Mouse (Mus musculus): ENCODE data around the gene Cfdp1. TPM values are rescaled to one million over a fixed set of nuclear protein-coding genes. Genes with fewer than 3 reads are reported as not detected.
A peak's percentile ranks its signal among the peaks of the same experiment; 100 is the strongest.

The Cfdp1 gene
- polyA plus RNA-seq, 1 experiment from 2014 or later = 203 TPM

GRCm38 (mm10) chr8:111748766-111749165, 105.3 kb downstream of the Cfdp1 start:
- Histone ChIP-seq H3K4me3 (ENCODE audit: low read depth, low read length) (no peak overlapping the region), H3K27ac (replicated peaks; ENCODE audit: low read depth, low read length) (no peak overlapping the region), H3K9ac (ENCODE audit: low read depth, low read length) (no peak overlapping the region), H3K4me2 (ENCODE audit: low read depth, low read length) (no peak overlapping the region), H3K36me3 (ENCODE audit: control insufficient read depth, insufficient read depth, low read length) (no peaks in the 10 kb centered on the region), H3K9me3 (ENCODE audit: control insufficient read depth, low read length) (no peaks in the 10 kb centered on the region), H3K27me3 (replicated peaks; ENCODE audit: control insufficient read depth, insufficient read depth, low read length) (no peaks in the 10 kb centered on the region), H3K4me1 (ENCODE audit: control insufficient read depth, insufficient read depth, low read length) (peaks cover 22% of the 10 kb centered on the region)
- ATAC-seq (ENCODE audit: low read depth) (no peak), DNase-seq (ENCODE audit: low spot score) (no peak)
- 38% methylated on average over 6 of the region's 6 CpGs for WGBS

- no peak for ATAC-seq (ENCODE audit: low read depth)
Observed at GRCm38 (mm10) chr8:111747866-111748649, 106.0 kb downstream of the Cfdp1 start.

GRCm38 (mm10) chr8:111746582-111747465, 107.3 kb downstream of the Cfdp1 start:
- WGBS = 70% methylated on average over 13 of the region's 13 CpGs
- no peak for ATAC-seq (ENCODE audit: low read depth)
- Histone ChIP-seq H3K4me3 (ENCODE audit: low read depth, low read length) (no peak overlapping the region), H3K4me1 (ENCODE audit: control insufficient read depth, insufficient read depth, low read length) (peaks cover 32% of the 10 kb centered on the region), H3K4me2 (ENCODE audit: low read depth, low read length) (no peak overlapping the region), H3K36me3 (ENCODE audit: control insufficient read depth, insufficient read depth, low read length) (no peaks in the 10 kb centered on the region), H3K27me3 (replicated peaks; ENCODE audit: control insufficient read depth, insufficient read depth, low read length) (no peaks in the 10 kb centered on the region), H3K27ac (replicated peaks; ENCODE audit: low read depth, low read length) (no peak overlapping the region), H3K9ac (ENCODE audit: low read depth, low read length) (no peak overlapping the region), H3K9me3 (ENCODE audit: control insufficient read depth, low read length) (no peaks in the 10 kb centered on the region)
- DNase-seq (ENCODE audit: low spot score) = no peak

More at GRCm38 (mm10) chr8:111747866-111748649, 106.0 kb downstream of the Cfdp1 start:
- no peaks in the 10 kb centered on the region for H3K36me3 ChIP-seq (ENCODE audit: control insufficient read depth, insufficient read depth, low read length)
- no peak overlapping the region for H3K4me2 ChIP-seq (ENCODE audit: low read depth, low read length)
- H3K27me3 ChIP-seq (replicated peaks; ENCODE audit: control insufficient read depth, insufficient read depth, low read length) = no peaks in the 10 kb centered on the region
- peaks cover 22% of the 10 kb centered on the region for H3K4me1 ChIP-seq (ENCODE audit: control insufficient read depth, insufficient read depth, low read length)
- no peaks in the 10 kb centered on the region for H3K9me3 ChIP-seq (ENCODE audit: control insufficient read depth, low read length)
- H3K4me3 ChIP-seq (ENCODE audit: low read depth, low read length) = no peak overlapping the region
- DNase-seq (ENCODE audit: low spot score) = no peak
- H3K9ac ChIP-seq (ENCODE audit: low read depth, low read length) = no peak overlapping the region
- WGBS = 69% methylated on average over 8 of the region's 8 CpGs
- no peak overlapping the region for H3K27ac ChIP-seq (replicated peaks; ENCODE audit: low read depth, low read length)

DNA sequence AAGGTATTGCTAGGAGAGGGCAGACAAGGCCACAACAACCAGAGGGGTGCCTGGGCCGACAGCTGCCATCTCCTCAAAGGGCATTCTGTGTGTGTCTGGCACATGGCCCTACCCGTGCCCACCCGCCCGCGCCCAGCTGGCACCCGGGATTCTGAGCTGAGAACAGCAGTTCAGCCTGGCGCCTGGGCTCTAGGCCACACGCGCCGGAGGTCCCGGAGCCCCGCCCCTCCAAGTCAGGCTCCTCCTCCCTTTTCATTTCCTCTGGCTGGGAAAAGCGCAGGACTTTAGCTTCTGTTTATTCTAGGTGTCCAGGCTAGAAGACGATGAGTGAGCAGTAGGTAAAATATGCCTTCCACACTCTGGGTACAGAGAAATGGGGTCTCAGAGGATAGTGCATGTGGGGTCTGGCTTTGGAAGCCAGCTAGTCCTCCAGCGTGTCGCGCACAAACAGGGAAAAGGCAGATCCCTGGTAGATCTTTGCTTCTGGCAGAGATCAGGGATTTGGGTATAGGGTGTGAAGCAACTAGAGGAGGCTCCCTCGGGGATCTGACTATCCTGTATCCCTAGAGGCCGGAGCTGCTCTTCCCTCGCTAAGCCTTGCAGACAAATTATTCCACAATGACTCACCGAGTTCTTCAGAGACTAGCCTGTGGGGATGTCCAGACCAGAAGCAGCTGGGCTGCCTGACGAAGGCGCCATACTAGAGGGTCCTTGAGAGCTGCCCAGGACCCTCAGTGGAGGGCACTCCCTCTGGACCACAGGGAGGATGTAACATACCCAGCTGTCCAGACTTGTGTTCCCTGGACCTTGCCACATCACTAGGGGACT, 108.3 kb downstream of the Cfdp1 start:
- Histone ChIP-seq H3K36me3 (ENCODE audit: control insufficient read depth, insufficient read depth, low read length) (no peaks in the 10 kb centered on the region), H3K4me2 (ENCODE audit: low read depth, low read length) (peak overlapping the region; percentile 50), H3K27ac (replicated peaks; ENCODE audit: low read depth, low read length) (peak overlapping the region; percentile 18; the same call in 1 of the 2 replicates), H3K9ac (ENCODE audit: low read depth, low read length) (no peak overlapping the region), H3K4me3 (ENCODE audit: low read depth, low read length) (peak overlapping the region; percentile 23), H3K9me3 (ENCODE audit: control insufficient read depth, low read length) (no peaks in the 10 kb centered on the region), H3K27me3 (replicated peaks; ENCODE audit: control insufficient read depth, insufficient read depth, low read length) (no peaks in the 10 kb centered on the region), H3K4me1 (ENCODE audit: control insufficient read depth, insufficient read depth, low read length) (peaks cover 36% of the 10 kb centered on the region)
- DNase-seq (ENCODE audit: low spot score) (peak; percentile 75), ATAC-seq (ENCODE audit: low read depth) (peak; percentile 35)
- WGBS = 3% methylated on average over 22 of the region's 23 CpGs

- H3K4me3 ChIP-seq (ENCODE audit: low read depth, low read length) = no peak overlapping the region
- DNase-seq (ENCODE audit: low spot score) = no peak
- H3K27ac ChIP-seq (replicated peaks; ENCODE audit: low read depth, low read length) = peak overlapping the region; percentile 18; the same call in 1 of the 2 replicates
- 58% methylated on average over 5 of the region's 5 CpGs for WGBS
- ATAC-seq (ENCODE audit: low read depth) = no peak
- no peaks in the 10 kb centered on the region for H3K9me3 ChIP-seq (ENCODE audit: control insufficient read depth, low read length)
- H3K27me3 ChIP-seq (replicated peaks; ENCODE audit: control insufficient read depth, insufficient read depth, low read length) = no peaks in the 10 kb centered on the region
- peaks cover 40% of the 10 kb centered on the region for H3K4me1 ChIP-seq (ENCODE audit: control insufficient read depth, insufficient read depth, low read length)
- H3K36me3 ChIP-seq (ENCODE audit: control insufficient read depth, insufficient read depth, low read length) = no peaks in the 10 kb centered on the region
- no peak overlapping the region for H3K9ac ChIP-seq (ENCODE audit: low read depth, low read length)
- H3K4me2 ChIP-seq (ENCODE audit: low read depth, low read length) = peak overlapping the region; percentile 50; the same call in 1 of the 2 replicates
Observed at GRCm38 (mm10) chr8:111745086-111745485, 109.0 kb downstream of the Cfdp1 start.

DNA sequence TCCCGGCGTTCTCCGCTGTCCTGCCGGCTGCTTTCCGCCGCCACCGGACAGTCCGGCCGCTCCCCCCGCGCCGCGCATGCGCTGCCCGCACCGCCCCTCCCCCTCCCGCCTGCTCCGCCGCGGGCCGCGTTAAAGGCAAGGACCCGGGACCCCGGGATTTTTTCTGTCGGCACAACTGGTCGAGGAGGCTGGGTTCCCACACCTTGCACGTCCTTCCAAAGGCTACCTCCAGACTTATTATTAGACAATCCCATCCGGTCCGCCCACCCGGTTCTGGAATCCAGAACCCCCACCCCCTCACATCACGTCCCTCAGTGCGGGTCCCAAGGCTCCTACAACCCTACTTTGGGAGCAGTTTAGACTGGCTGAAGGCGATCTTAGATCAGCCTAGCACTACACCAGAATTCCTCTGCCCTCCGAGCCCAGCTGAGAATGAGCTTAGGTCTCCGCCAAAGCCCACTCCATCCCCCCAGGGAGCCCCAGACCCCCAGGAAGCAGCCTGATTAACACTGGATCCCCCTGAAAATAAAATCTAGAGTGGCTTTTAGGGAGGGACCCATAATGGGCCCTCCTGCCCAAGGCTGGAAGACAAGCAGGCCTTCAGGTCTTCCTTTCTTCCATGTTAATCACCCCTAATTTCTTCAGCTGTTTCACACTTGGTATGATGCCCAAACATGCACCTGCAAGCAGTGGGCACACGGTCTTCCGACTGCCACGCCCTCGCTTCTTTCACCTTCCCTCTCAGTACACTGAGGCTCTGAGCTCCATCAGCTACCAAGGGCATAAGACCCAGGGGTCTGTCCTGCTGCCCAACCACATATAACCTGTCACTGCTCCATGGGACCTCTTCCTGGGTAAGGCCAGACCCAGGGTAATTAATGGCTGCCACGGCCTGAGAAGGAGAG, 110.0 kb downstream of the Cfdp1 start, which contains the start of gene Bcar1:
Bcar1 (minus strand) TSS at position 18 of the 905 bp plus-strand sequence.
- WGBS = 21% methylated on average over 16 of the region's 40 CpGs
- peak within 1 kb of the TSS; percentile 76 for H3K4me2 ChIP-seq (ENCODE audit: low read depth, low read length)
- peak within 1 kb of the TSS; percentile 77 for H3K27ac ChIP-seq (replicated peaks; ENCODE audit: low read depth, low read length)
- no peaks in the 10 kb centered on the region for H3K27me3 ChIP-seq (replicated peaks; ENCODE audit: control insufficient read depth, insufficient read depth, low read length)
- H3K9me3 ChIP-seq (ENCODE audit: control insufficient read depth, low read length) = no peaks in the 10 kb centered on the region
- peak within 1 kb of the TSS; percentile 95 for H3K9ac ChIP-seq (ENCODE audit: low read depth, low read length)
- ATAC-seq (ENCODE audit: low read depth) (peak; percentile 66), DNase-seq (ENCODE audit: low spot score) (peak; percentile 80)
- H3K4me1 ChIP-seq (ENCODE audit: control insufficient read depth, insufficient read depth, low read length) = peaks cover 50% of the 10 kb centered on the region
- peak within 1 kb of the TSS; percentile 89 for H3K4me3 ChIP-seq (ENCODE audit: low read depth, low read length)
- H3K36me3 ChIP-seq (ENCODE audit: control insufficient read depth, insufficient read depth, low read length) = no peaks in the 10 kb centered on the region

DNA sequence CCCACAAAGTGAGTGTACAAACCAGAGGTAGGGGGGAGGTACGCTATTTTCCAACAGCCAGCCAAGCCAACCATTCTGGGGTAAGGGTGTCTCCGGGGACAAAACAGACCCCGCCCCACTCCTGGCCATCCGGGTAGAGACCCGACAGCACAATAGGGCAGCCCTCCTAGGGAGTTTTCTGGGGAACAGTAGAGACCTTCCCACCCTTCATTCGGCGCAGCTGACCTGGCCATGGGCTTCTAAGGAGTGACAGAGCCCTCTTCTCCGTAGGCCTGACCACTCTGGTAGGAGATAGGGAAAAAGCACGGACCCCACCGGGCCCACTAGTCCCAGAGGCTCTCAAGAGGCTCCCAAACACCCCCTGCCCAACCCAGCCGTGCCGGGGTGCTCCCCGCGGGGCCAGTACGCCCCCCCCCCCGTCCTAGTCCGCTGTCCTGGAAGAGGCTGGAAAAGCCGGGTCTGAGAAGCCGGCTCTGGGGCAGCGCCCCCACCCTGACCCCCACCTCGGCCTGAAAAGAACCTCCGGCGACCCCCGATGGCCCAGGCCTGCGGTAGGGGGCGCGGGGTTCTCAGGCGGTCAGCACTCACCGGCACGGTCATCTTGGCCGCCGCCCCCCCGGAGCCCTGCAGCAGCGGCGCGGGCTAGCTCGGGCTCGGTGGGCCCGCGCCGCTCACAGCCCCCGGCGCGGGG, 110.8 kb downstream of the Cfdp1 start:
- Histone ChIP-seq H3K27me3 (replicated peaks; ENCODE audit: control insufficient read depth, insufficient read depth, low read length) (no peaks in the 10 kb centered on the region), H3K4me3 (ENCODE audit: low read depth, low read length) (peak overlapping the region; percentile 89), H3K36me3 (ENCODE audit: control insufficient read depth, insufficient read depth, low read length) (no peaks in the 10 kb centered on the region), H3K27ac (replicated peaks; ENCODE audit: low read depth, low read length) (peak overlapping the region; percentile 77), H3K4me1 (ENCODE audit: control insufficient read depth, insufficient read depth, low read length) (peaks cover 51% of the 10 kb centered on the region), H3K4me2 (ENCODE audit: low read depth, low read length) (peak overlapping the region; percentile 76), H3K9me3 (ENCODE audit: control insufficient read depth, low read length) (no peaks in the 10 kb centered on the region), H3K9ac (ENCODE audit: low read depth, low read length) (peak overlapping the region; percentile 95)
- ATAC-seq (ENCODE audit: low read depth) (peak; percentile 13; the same call in 1 of the 2 replicates), DNase-seq (ENCODE audit: low spot score) (peak; percentile 42)
- WGBS = 0% methylated on average over 8 of the region's 44 CpGs

All from embryonic facial prominence, embryonic 14.5 days (tissue).